Mouse (Mus musculus) cerebellum, adult 9-10 months (tissue): ENCODE measurements at regions not wholly inside any gene's neighbourhood (a gene's known extent, or its start where the extent isn't known, plus 50 kb on each side); places are given as distances from the start of the nearest gene placed in this dataset.
A peak's percentile ranks its signal among the peaks of the same experiment; 100 is the strongest.

Experiments used
- DNase-seq: peaks from one replicate; pipeline ENCODE4 v3.0.0; 2022

DNA sequence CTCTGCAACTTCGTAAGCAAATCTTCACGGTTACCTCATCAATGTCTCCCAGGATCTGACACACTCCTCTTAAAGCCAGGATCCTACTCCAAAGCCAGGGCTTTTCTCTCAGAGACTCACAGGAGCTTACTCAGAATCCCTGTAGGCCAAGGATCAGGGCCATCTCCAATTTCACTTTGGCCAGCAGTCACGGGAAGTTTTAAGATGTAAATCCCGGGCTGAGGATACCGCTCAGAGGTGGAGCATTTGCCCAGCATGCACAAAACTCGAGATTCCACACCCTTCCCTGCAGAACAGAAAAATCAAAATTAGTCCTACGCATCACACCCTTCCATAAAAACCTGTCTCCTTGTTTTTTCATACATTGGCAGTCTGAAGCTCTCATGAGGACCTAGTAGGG, 112.1 kb upstream of the Slc24a5 start:
- DNase-seq, result no peak

DNA sequence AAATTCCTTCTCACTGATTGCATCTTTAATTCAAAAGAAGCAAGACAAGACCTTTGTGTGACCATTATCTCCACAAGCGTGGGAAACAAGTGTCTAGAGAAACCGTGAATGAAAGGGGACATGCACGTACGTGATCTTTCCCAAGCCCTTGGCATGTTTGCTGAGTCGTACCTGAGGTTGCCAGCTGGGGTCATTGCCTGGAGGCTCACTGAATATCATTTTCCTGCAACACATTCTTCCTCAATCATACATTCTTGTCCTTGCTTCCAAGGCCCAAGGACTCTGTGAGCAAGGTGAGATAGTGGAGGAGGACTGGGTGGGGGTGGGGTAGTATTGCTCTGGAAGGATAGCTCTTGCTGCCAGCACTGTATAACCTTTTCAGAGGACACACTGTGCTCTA, 108.5 kb upstream of the Slc24a5 start:
- DNase-seq, result no peak

DNA sequence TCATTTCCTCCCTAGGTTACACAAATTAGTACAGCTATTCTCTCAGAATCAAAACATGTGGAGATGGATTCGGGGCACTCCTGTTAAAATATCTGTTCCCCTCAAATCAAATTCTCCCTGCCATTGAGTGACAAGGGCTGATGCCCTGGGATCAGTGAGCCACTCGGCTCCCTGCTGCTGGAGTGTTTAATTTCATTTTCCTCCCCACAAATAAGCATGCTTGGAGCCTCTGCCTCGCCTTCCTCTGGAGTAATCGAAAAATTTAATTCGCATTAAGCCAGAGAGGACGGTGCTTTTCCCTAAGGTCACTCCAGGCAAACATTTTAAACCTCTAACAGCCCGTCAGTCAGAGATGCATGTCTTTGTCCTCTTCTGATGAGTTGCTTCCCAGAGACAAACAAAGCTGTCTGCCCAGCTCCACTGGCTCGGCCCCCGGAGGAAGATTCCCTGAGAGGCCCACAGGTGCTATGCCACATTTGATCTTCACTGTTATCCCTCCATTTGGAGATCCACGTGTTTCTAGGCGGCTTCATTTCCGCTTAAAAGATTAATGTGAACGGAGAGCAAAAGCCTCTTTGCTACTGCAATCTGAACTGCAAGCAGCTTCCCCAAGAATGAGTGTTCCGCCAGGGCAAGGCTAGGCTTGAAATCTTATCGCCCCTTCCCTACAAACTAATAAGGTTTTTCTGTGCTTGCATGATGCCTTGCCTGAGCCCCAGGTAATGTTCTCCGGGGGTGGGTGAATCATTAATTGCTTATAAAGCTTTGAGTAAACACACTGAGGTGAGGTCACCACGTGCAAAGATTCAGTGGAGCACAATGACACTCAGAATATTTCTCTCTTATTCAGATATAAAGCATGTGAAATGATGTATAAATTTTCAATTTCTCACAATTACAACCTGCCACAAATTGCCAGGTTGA, 95.8 kb upstream of the Slc24a5 start:
- DNase-seq, result no peak

DNA sequence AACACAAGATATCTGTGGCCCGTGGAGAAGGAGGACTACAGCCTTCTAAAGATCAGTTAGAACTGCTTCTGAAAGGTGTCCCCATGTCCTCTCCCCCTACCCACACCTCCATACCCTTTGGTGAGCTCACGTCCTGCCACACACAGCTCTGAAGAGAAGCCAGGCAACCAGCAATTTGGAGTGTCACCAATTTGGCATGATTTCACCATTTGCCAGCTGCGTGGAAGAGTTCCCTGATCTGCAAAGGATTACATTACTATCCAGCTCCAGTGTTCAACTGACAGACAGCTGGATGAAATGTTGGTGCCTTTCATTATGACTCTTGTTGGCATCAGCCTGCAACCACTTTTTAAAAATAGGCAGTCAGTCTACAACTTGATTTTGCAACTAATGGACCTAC, 92.8 kb upstream of the Slc24a5 start:
- DNase-seq, result no peak

DNA sequence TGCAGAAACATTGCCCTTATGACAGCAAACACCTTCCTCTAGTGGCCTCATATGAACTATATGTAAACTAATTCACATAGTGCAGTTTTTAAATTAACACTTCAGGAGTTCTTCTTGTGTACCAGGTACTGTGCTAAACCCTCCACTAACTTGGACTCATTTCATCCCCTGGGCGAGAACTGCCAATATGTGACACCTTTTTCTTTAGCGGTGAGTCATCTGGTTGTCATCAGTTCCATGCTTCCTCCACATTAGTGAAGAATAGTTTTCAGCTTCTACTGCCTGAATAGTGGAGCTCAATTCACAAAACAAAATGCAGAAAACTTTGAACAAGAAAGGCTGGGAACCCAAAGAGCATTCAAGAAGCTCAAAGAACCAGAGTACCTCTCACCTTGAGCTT, 76.9 kb upstream of the Slc24a5 start:
- DNase-seq, result no peak

DNA sequence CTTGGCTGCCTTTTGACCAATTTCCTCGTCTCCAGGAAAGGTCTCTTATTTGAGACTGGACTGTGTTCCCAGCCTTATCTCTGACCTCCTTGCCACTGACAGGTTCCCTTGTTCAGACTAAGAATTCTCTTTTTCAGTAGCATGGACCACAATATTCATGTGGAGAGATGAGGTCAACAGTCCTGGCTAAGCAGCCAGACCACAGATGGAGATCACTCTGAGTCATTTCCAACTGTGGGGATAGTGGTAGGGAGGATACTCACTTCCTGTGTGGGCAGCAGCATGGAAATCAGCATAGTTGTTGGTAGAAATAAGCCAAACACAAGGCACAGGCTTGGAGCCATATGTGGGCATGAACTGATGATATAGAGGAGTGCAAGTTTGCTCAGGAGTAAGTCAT, 52.9 kb upstream of the Slc24a5 start:
- peak; percentile 84 for DNase-seq

DNA sequence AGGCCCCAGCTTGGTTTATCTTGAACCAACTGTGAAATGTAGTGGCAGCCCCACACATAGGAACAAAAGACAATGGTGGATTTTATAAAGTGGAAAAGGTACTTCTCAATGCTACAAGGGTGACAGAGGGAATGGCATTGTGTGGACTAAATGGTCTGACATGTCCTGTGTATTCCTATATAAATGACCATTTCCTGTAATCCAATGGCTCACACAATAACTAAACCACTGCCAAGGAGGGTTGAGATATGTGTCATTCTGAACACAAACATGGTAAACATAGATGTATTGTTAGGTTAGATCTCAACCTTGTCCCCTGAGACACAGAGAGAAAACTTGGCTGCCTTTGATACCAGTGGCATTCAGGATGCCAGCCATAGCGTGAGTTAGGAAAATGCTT, 51.0 kb upstream of the Slc24a5 start:
- DNase-seq, result no peak
